Mouse (Mus musculus) heart, adult 10 weeks (tissue): ENCODE data around the gene Nt5dc1. TPM values are rescaled to one million over a fixed set of nuclear protein-coding genes. Genes with fewer than 3 reads are reported as not detected.

ENCODE experiments used
- polyA plus RNA-seq: library from polyadenylated mRNA; stranded (reverse); fragments of 350-450 nt; fragmentation: Illumina TruSeq; extraction: RNeasy Lipid Tissue Mini Kit (QIAGEN cat#74804); gene quantifications from one replicate; pipeline ENCODE4 v1.2.3, GENCODE M21; 2014; ENCODE audit warnings: low read depth, low replicate concordance

The Nt5dc1 gene
- polyA plus RNA-seq: 11.7 TPM

DNA sequence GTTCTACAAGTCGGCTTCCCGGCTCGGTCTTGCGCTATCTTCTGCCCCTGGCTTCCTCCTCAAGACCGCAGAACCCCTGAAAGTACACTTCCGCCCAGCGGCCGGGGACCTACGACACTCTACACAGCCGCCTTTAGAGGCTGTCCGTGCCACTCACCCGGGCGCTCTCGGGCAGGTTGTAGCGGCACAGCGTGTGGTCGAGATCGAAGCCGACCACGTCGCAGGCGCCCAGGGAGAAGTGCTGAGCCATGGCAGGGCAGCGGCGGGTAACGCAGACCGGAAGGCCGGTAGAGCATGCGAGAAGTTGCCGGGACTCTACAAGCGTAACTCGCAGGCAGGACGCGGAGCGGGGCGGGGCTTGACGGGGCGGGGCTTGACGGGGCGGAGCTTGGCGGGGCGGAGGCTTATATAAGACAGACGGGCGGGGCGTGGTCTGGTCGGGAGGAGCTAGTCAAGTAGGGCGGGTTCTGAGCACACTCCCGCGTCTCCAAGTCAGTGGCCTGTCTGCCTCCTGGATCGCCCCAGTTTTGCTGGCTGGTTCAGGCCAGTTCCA, at the start of gene Nt5dc1:
Gene Nt5dc1 (minus strand): TSS at position 349 of the 553 bp plus-strand sequence.

GRCm38 (mm10) chr10:34389681-34390080, 28.7 kb downstream of the Nt5dc1 start, which contains the start of gene Col10a1:
TSS of gene Col10a1 (plus strand) at chr10:34389981.

GRCm38 (mm10) chr10:34297299-34297979, 120.9 kb downstream of the Nt5dc1 start, which contains the start of gene Tspyl4:
TSS of gene Tspyl4 (plus strand) at chr10:34297442.

DNA sequence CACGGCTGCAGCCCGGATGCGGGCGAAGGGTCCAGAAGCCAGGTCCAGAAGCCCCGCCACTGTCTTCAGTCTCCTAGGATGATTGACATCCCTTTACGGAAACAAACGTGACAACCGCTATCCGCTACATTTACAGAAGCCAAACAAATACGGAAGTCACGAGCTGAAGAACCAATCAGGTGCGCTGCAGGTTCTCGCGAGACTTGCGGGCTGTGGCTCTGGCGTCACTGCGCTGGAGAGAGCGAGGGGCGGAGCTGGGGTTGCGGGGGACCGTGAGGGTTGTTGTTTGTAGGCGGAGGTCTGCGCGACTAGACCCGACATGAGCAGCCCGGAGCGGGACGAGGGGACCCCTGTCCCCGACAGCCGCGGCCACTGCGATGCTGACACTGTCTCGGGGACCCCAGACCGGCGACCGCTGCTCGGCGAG, 136.4 kb downstream of the Nt5dc1 start, which contains the start of gene Tspyl1:
Gene Tspyl1 (plus strand): TSS at position 229 of the 427 bp plus-strand sequence.

Other genes with a start within 250 kb of the Nt5dc1 start
- 4.3 TPM for gene Dse, start 210.8 kb downstream of the Nt5dc1 start, polyA plus RNA-seq
- 54.0 TPM for gene Tspyl1, start 136.4 kb downstream of the Nt5dc1 start, polyA plus RNA-seq
- gene Tspyl4, start 121.1 kb downstream of the Nt5dc1 start, polyA plus RNA-seq: 20.7 TPM
- gene Col10a1, start 28.6 kb downstream of the Nt5dc1 start, polyA plus RNA-seq: not detected
- gene Frk, start 64.8 kb upstream of the Nt5dc1 start, polyA plus RNA-seq: 1.3 TPM